Mouse (Mus musculus) heart, embryonic 10.5 days (tissue): ENCODE measurements around the gene Myh14. TPM values are rescaled to one million over a fixed set of nuclear protein-coding genes. Genes with fewer than 3 reads are reported as not detected.

Experiments
- DNase-seq: peaks from one replicate; pipeline ENCODE4 v3.0.0-alpha.2; 2017; ENCODE audit warnings: low spot score
- H3K27ac ChIP-seq: fragments of 300-500 bp; sonication (generic); 2 replicates; pipeline ENCODE4 v1.5.1; 2016; ENCODE audit warnings: mild to moderate bottlenecking
- H3K27me3 ChIP-seq: fragments of 300-500 bp; sonication (generic); 2 replicates; pipeline ENCODE4 v1.6.1; 2016; ENCODE audit warnings: mild to moderate bottlenecking; ENCODE audit not compliant: poor library complexity, insufficient read depth, severe bottlenecking
- H3K36me3 ChIP-seq: fragments of 300-500 bp; sonication (generic); 2 replicates; pipeline ENCODE4 v1.6.1; 2016; ENCODE audit warnings: mild to moderate bottlenecking, moderate library complexity
- H3K4me1 ChIP-seq: fragments of 300-500 bp; sonication (generic); 2 replicates; pipeline ENCODE4 v1.6.1; 2016; ENCODE audit warnings: mild to moderate bottlenecking
- H3K4me3 ChIP-seq: fragments of 300-500 bp; sonication (generic); 2 replicates; pipeline ENCODE4 v1.5.1; 2016; ENCODE audit warnings: mild to moderate bottlenecking, moderate library complexity
- H3K9me3 ChIP-seq: fragments of 300-500 bp; sonication (generic); 2 replicates; pipeline ENCODE4 v1.6.1; 2016; ENCODE audit warnings: mild to moderate bottlenecking, moderate library complexity
- WGBS: fragments of 180-500 bp; shearing (Covaris S2); methylation state at CpG from one replicate; pipeline ENCODE4 v1.1.7; 2016; 5-methylcytosine and 5-hydroxymethylcytosine counted together
- polyA plus RNA-seq: library from polyadenylated mRNA; unstranded; fragments of >200 nt; fragmentation: Nextera tagmentation; extraction: Ambion mirVana; gene quantifications from 2 replicates; pipeline ENCODE4 v1.2.1, GENCODE M21; 2016

Gene Myh14
- polyA plus RNA-seq, 1 experiment from 2014 or later: 2.4 TPM

DNA sequence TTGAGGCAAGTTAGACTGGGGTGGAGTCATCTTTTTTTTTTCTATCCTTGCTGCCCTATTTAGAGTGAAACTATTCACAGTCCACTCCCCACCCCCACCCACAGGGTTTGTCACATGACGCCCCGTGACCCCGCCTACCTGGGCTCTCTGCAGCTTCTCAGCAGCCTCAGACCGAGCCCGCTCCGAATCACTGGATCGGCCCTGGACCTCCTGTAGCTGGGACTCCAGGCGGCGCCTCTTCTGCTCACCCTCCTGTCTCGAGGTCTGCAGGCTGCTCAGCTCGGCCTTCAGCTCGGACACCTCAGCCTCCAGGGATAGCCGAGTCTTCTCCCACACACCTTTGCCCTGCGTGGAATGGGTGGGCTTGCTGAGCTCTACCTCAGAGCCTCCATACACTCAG lies 45.8 kb downstream of the Myh14 start:
- Histone ChIP-seq H3K4me1 (no peaks in the 10 kb centered on the region), H3K36me3 (no peaks in the 10 kb centered on the region), H3K4me3 (no peak overlapping the region), H3K27me3 (peaks cover 39% of the 10 kb centered on the region), H3K9me3 (no peaks in the 10 kb centered on the region), H3K27ac (no peak overlapping the region)
- DNase-seq: no peak
- 52% methylated on average over 14 of the region's 14 CpGs for WGBS

DNA sequence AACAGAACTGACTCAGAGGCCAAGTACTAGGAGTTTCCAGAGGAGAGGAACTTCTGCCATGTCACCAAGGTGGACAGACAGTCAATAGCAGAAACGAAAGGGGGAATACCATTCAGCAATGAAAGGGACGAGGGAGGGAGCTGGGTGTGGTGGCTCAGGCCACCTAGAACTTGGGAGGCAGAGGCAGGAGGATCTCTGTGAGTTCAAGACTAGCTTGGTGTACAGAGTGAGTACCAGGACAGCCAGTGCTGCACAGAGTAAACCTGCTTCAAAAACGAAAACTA lies 46.2 kb downstream of the Myh14 start:
- Histone ChIP-seq H3K9me3 (no peaks in the 10 kb centered on the region), H3K4me3 (no peak overlapping the region), H3K27me3 (peaks cover 36% of the 10 kb centered on the region), H3K4me1 (no peaks in the 10 kb centered on the region), H3K36me3 (no peaks in the 10 kb centered on the region), H3K27ac (no peak overlapping the region)
- 71% methylated on average over 3 of the region's 3 CpGs for WGBS
- DNase-seq: no peak

DNA sequence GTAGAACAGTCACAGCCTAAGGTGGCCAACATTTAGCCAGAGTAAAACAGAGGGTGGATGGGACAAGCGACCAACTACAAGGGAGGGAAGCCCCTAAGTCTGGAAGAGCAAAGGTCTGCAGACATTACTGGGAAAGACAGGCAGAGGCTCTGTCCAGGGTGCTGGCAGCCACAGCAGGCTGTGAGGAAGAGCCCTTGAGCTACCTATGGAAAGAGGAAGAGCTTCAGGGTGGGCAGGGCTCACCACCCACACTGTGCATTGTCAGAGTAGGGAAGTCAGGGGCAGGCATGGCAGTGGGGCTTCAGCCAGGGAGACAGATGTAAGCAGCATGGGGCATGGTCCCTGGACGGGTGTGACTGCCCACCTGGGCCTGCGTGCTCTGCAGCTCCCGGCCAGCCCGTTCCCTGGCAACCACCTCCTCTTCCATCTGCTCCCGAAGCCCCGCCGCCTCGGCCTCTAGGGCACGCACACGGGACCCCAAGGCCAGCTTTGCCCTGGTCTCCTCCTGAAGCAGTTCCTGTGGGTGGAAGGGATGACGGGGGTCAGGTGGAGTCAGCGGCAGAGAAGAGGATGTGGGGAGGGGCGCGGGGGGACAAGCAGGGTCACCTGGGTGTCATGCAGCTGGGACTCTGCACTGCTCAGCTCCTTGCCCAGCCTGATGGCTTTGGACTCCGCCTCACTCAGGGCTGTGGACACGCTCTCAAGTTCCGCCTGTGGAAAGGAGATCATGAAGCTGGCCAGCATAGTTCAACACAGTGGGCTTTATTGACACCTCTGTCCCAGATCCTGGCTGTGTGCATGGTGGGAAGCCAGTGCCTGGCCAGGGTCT lies 46.7 kb downstream of the Myh14 start:
- no peak overlapping the region for H3K27ac ChIP-seq
- peaks cover 31% of the 10 kb centered on the region for H3K27me3 ChIP-seq
- no peak for DNase-seq
- no peak overlapping the region for H3K4me3 ChIP-seq
- H3K36me3 ChIP-seq: no peaks in the 10 kb centered on the region
- no peaks in the 10 kb centered on the region for H3K4me1 ChIP-seq
- H3K9me3 ChIP-seq: no peaks in the 10 kb centered on the region
- WGBS: 48% methylated on average over 18 of the region's 18 CpGs

- Histone ChIP-seq H3K9me3 (0 out of 2 replicates have a peak, but pooled peaks cover 3% of the 10 kb centered on the region), H3K27ac (no peak overlapping the region), H3K4me3 (no peak overlapping the region), H3K27me3 (peaks cover 46% of the 10 kb centered on the region), H3K36me3 (no peaks in the 10 kb centered on the region), H3K4me1 (peaks cover 5% of the 10 kb centered on the region)
- DNase-seq: no peak
- 62% methylated on average over 3 of the region's 3 CpGs for WGBS
Measured at GRCm38 (mm10) chr7:44617059-44617458, 53.6 kb downstream of the Myh14 start.

DNA sequence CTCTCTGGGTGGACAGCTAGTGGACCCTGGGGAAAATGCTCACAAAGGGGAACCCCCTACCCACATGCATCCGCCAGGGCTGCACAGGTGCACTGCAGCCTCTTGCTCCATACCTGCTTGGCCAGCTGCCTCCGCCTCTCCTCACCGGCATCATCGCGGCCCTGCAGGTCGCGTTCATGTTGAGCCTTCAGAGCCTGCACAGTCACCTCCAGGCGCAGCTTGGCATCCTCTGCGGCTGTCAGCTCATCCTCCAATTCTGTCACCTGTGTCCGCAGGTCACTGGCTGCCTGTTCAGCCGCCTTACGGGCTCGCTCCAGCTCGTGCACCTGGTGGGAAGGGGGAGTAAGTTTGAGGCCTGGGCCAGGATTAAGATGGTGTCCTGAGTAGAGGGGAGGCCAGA lies 54.7 kb downstream of the Myh14 start:
- no peak for DNase-seq
- Histone ChIP-seq H3K36me3 (no peaks in the 10 kb centered on the region), H3K4me3 (no peak overlapping the region), H3K27me3 (peaks cover 48% of the 10 kb centered on the region), H3K9me3 (0 out of 2 replicates have a peak, but pooled peaks cover 3% of the 10 kb centered on the region), H3K27ac (no peak overlapping the region), H3K4me1 (peaks cover 5% of the 10 kb centered on the region)
- WGBS: 65% methylated on average over 14 of the region's 14 CpGs

- Histone ChIP-seq H3K9me3 (0 out of 2 replicates have a peak, but pooled peaks cover 3% of the 10 kb centered on the region), H3K27me3 (peaks cover 51% of the 10 kb centered on the region), H3K4me3 (no peak overlapping the region), H3K4me1 (peaks cover 5% of the 10 kb centered on the region), H3K36me3 (no peaks in the 10 kb centered on the region), H3K27ac (no peak overlapping the region)
- WGBS: 11% methylated on average over 10 of the region's 10 CpGs
- DNase-seq: no peak
Measured at GRCm38 (mm10) chr7:44615309-44615708, 55.3 kb downstream of the Myh14 start.

- 10% methylated on average over 20 of the region's 20 CpGs for WGBS
- peaks cover 5% of the 10 kb centered on the region for H3K4me1 ChIP-seq
- peaks cover 54% of the 10 kb centered on the region for H3K27me3 ChIP-seq
- no peak overlapping the region for H3K27ac ChIP-seq
- no peak for DNase-seq
- H3K36me3 ChIP-seq: no peaks in the 10 kb centered on the region
- 0 out of 2 replicates have a peak, but pooled peaks cover 3% of the 10 kb centered on the region for H3K9me3 ChIP-seq
- H3K4me3 ChIP-seq: no peak overlapping the region
Measured at GRCm38 (mm10) chr7:44614041-44614688, 56.5 kb downstream of the Myh14 start.

DNA sequence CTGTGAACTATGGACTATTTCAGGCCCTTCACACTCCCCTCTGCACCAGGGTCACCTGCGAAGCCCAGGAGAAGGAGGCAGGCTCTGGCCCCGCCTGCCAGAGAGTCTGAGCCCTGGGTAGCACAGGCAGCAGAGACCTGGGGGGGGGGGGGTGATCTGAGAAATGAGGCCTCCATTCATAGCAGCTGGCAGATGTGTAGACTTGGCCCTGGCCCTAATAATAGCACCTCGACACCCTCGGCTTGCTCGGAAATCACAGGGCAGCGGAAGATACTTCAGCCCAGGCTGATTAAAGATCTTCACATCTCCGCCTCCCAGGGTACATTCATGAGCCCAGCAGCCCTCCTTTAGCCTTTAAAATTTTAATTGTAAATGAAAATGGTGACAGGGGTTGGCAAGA lies 58.5 kb downstream of the Myh14 start:
- peaks cover 70% of the 10 kb centered on the region for H3K27me3 ChIP-seq
- H3K4me1 ChIP-seq: peaks cover 5% of the 10 kb centered on the region
- no peaks in the 10 kb centered on the region for H3K36me3 ChIP-seq
- H3K4me3 ChIP-seq: no peak overlapping the region
- 0 out of 2 replicates have a peak, but pooled peaks cover 3% of the 10 kb centered on the region for H3K9me3 ChIP-seq
- 63% methylated on average over 7 of the region's 7 CpGs for WGBS
- no peak overlapping the region for H3K27ac ChIP-seq
- DNase-seq: no peak

DNA sequence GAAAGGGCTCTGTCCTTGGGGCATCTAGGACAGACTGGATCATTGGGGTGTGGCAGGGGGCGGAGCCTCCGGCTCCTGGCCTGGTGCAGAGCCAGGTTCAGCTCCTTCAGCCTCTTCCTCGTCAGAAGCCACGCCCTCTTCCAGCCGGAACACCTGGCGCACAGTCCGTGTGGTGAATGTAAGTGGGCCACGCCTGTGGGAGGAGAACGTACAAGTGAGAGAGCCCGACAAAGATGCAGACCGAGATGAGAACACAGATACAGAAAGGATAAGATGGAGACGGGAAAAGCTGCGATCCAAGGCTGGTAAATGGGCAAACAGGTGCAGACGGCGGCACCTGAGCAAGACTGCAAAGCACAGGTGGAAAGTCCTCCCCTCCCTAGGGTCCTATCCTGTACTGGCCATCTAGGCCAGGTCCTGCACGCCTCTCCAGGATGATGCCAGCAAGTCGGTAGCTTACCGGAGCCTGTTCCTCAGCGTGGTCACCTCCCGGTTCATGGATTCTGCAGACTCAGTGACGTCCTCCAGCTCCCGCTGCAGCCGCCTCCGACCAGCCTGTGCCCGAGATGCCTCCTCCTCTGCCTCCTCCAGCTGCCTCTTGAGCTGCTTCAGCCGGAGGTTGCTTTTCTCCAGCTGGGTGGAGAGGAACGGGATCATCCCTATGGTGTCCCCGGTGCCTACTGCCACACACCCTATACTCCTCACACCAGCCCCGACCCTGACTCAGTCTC lies 64.3 kb downstream of the Myh14 start:
- DNase-seq: no peak
- H3K27me3 ChIP-seq: peaks cover 81% of the 10 kb centered on the region
- H3K4me3 ChIP-seq: no peak overlapping the region
- 8% methylated on average over 29 of the region's 29 CpGs for WGBS
- no peak overlapping the region for H3K27ac ChIP-seq
- peaks cover 21% of the 10 kb centered on the region for H3K4me1 ChIP-seq
- no peaks in the 10 kb centered on the region for H3K36me3 ChIP-seq
- H3K9me3 ChIP-seq: no peaks in the 10 kb centered on the region

GRCm38 (mm10) chr7:44605436-44605835 lies 65.2 kb downstream of the Myh14 start:
- H3K36me3 ChIP-seq: no peaks in the 10 kb centered on the region

GRCm38 (mm10) chr7:44604619-44605018 lies 66.0 kb downstream of the Myh14 start:
- Histone ChIP-seq H3K9me3 (no peaks in the 10 kb centered on the region), H3K4me3 (peak overlapping the region; percentile 55), H3K27ac (peak overlapping the region; percentile 42; the same call in 1 of the 2 replicates), H3K36me3 (no peaks in the 10 kb centered on the region), H3K4me1 (peaks cover 21% of the 10 kb centered on the region), H3K27me3 (peaks cover 92% of the 10 kb centered on the region)
- no peak for DNase-seq
- WGBS: 5% methylated on average over 8 of the region's 8 CpGs

More at GRCm38 (mm10) chr7:44605436-44605835, 65.2 kb downstream of the Myh14 start:
- no peaks in the 10 kb centered on the region for H3K9me3 ChIP-seq
- no peak for DNase-seq
- 37% methylated on average over 7 of the region's 7 CpGs for WGBS
- H3K27ac ChIP-seq: no peak overlapping the region
- H3K4me1 ChIP-seq: peaks cover 21% of the 10 kb centered on the region
- no peak overlapping the region for H3K4me3 ChIP-seq
- peaks cover 88% of the 10 kb centered on the region for H3K27me3 ChIP-seq

- Histone ChIP-seq H3K27me3 (peaks cover 96% of the 10 kb centered on the region), H3K4me1 (peaks cover 21% of the 10 kb centered on the region), H3K27ac (peak overlapping the region; percentile 42; the same call in 1 of the 2 replicates), H3K9me3 (no peaks in the 10 kb centered on the region), H3K4me3 (peak overlapping the region; percentile 55), H3K36me3 (no peaks in the 10 kb centered on the region)
- WGBS: under 1% methylated on average over 21 of the region's 25 CpGs
- no peak for DNase-seq
Measured at GRCm38 (mm10) chr7:44604139-44604606, 66.5 kb downstream of the Myh14 start.
